Mouse (Mus musculus) olfactory bulb, adult 2 months (tissue): Measurements from ENCODE around the gene Arhgef11.

Experiments used
- CTCF ChIP-seq: fragments of 200-500 bp; IDR thresholded peaks from 2 replicates; pipeline ENCODE4 v1.5.1; 2012; ENCODE audit warnings: low read depth, mild to moderate bottlenecking, low read length, moderate library complexity; ENCODE audit not compliant: insufficient read depth
- POLR2A ChIP-seq: fragments of 200-500 bp; IDR thresholded peaks from 2 replicates; pipeline ENCODE4 v1.6.1; 2012; ENCODE audit warnings: mild to moderate bottlenecking, low read depth, low read length, moderate library complexity; ENCODE audit not compliant: insufficient read depth

GRCm38 (mm10) chr3:87768844-87769243 lies 151.5 kb downstream of the Arhgef11 start:
- TF ChIP-seq CTCF (peak; percentile 84), POLR2A (no peak)
